Mouse (Mus musculus) granulocyte monocyte progenitor cell, adult 5-6 weeks (primary cell): Measurements from ENCODE around the gene Bmp2k. TPM values are rescaled to one million over a fixed set of nuclear protein-coding genes. Genes with fewer than 3 reads are reported as not detected.

ENCODE experiments used
- total RNA-seq, 2 experiments: library from RNA; stranded (forward) in 1 of 2; stranded (reverse) in 1 of 2; fragments of 200-712, 200-1000 nt in 1 of 2; fragments of >200 nt in 1 of 2; fragmentation: Nextera tagmentation in 1 of 2; gene quantifications; 2 replicates each; pipeline ENCODE4 v1.2.3; 2014 to 2017

Gene Bmp2k
- total RNA-seq, 2 experiments from 2014 or later = 16.2 to 23.5 TPM

Other genes starting within 250 kb of the Bmp2k start
- 313 and 403 TPM in 2 replicates for gene Anxa3, start 204.3 kb upstream of the Bmp2k start, total RNA-seq (2014; fragmentation: Nextera tagmentation)
- 343 and 367 TPM in 2 replicates for gene Anxa3, start 204.3 kb upstream of the Bmp2k start, total RNA-seq (2017)
- 2.7 and 15.3 TPM in 2 replicates for gene Paqr3, start 113.9 kb downstream of the Bmp2k start, total RNA-seq (2014; fragmentation: Nextera tagmentation)
- gene Paqr3, start 113.9 kb downstream of the Bmp2k start, total RNA-seq (2017) = 2.0 and 3.4 TPM in 2 replicates